Mouse (Mus musculus) embryonic fibroblast, embryonic 13.5 days (primary cell): Measurements from ENCODE around the gene Slc24a5.
"Not testable (repeated sequence)": the region's sequence is repeated elsewhere in the genome, so short reads cannot be mapped to it uniquely, and the experiment has no call there.

ENCODE experiments used
- CTCF ChIP-seq: IDR thresholded peaks from 2 replicates; pipeline ENCODE4 v1.5.1; 2011; ENCODE audit warnings: mild to moderate bottlenecking, control low read depth, low read length, moderate library complexity, borderline replicate concordance; ENCODE audit not compliant: insufficient read depth
- POLR2A ChIP-seq: IDR thresholded peaks from 2 replicates; pipeline ENCODE4 v1.6.1; 2011; ENCODE audit warnings: low read depth, mild to moderate bottlenecking, control low read depth, low read length, moderate library complexity

DNA sequence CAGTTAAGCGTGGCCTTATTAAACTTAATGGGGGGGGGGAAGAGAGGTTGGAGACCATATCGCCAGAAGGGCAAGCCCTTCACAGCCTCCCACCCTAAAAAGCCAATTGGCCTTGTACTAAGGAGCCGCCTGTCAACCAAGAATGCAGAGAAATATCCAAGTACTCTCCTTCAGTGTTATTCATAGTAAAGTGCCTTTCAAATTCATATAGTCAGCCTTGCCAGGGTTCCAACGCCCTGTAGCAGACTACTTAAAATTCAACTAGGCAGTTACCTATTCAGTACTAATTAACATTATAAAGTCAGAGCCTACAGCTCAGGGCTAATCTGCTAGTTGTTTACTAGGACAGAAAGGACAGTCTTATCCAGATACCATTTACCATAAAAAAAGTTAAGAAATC, 38.6 kb downstream of the Slc24a5 start:
- not testable (repeated sequence) for TF ChIP-seq CTCF, POLR2A
